Comparison of ENCODE assay signal across 8 mouse cellular contexts in the genomic region with DNA sequence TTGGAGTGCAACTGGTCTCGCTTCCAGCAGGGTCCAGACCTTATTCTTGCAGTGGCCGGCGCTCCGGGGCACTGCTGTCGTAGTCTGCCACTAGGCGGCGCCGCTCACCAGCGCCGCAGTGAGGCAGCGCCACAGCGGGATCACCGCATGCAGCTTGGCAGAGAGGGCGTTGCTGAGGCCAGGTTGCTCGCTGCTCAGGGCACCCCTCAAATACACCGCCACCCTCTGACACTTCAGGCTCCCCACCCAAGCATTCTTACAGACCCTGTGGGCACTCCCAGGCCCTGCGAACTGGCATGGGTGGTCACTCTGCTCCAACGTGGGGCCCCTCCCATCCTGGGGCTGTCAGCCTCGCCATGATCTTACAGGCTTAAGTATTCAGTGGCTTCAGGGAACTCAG. TPM values are rescaled to one million over a fixed set of nuclear protein-coding genes. Genes with fewer than 3 reads are reported as not detected.
DNase-seq lines count a peak whose midpoint lies in the region; ATAC-seq and TF ChIP-seq lines count a peak whose summit lies in the region.

No protein-coding gene starts in this region.

- peak overlapping the region; percentile 83 for H3K4me2 ChIP-seq in forebrain, embryonic 12.5 days
- peak overlapping the region; percentile 79 for H3K4me2 ChIP-seq in neural tube, embryonic 15.5 days

- H3K27me3 ChIP-seq in forebrain, embryonic 12.5 days, result peaks cover 16% of the 10 kb centered on the region; the same call in 1 of the 2 replicates
- peaks cover 3% of the 10 kb centered on the region; the same call in 1 of the 2 replicates for H3K27me3 ChIP-seq in neural tube, embryonic 15.5 days (replicated peaks)

- no peaks in the 10 kb centered on the region for H3K9me3 ChIP-seq in forebrain, embryonic 12.5 days
- no peaks in the 10 kb centered on the region for H3K9me3 ChIP-seq in neural tube, embryonic 15.5 days (replicated peaks)

- peak; percentile 84 for DNase-seq in ES-CJ7 (ENCODE audit: low read depth, low spot score)
- DNase-seq in cerebellum, adult 11 months, result peak; percentile 85
- DNase-seq in heart, postnatal 10 days, result peak; percentile 80 to 86
- peak; percentile 80 to 90 for DNase-seq in kidney, postnatal 36 days
- DNase-seq in lung, adult 2 months, result peak; percentile 78
- peak; percentile 79 for DNase-seq in testis, postnatal 14 days (ENCODE audit: low spot score)

- peak overlapping the region; percentile 59 for H3K9ac ChIP-seq in forebrain, embryonic 12.5 days
- peak overlapping the region; percentile 57 for H3K9ac ChIP-seq in neural tube, embryonic 15.5 days (replicated peaks)

- no peak overlapping the region for H3K27ac ChIP-seq in forebrain, embryonic 12.5 days
- 0 out of 2 replicates have a peak overlapping the region, but pooled peaks have one; percentile 35 for H3K27ac ChIP-seq in neural tube, embryonic 15.5 days (replicated peaks)

- WGBS in forebrain, embryonic 12.5 days, result under 1% methylated on average over 19 of the region's 19 CpGs
- WGBS in lung, adult 2 months, result 0% methylated on average over 19 of the region's 19 CpGs
- WGBS in neural tube, embryonic 15.5 days, result 0% methylated on average over 19 of the region's 19 CpGs

- H3K36me3 ChIP-seq in forebrain, embryonic 12.5 days (replicated peaks), result no peaks in the 10 kb centered on the region
- H3K36me3 ChIP-seq in neural tube, embryonic 15.5 days, result no peaks in the 10 kb centered on the region

- intact Hi-C loops in heart, postnatal 10 days (cut with DNase I), result loop anchor here (2.0 to 5.0 kb wide), 3 partner anchors 80 to 213 kb away; a partner anchor contains a TSS

- peak; percentile 70 for TF ChIP-seq CTCF in lung, adult 2 months (IDR thresholded peaks at IDR 0.05; ENCODE audit: insufficient read depth, low read length)

- H3K4me1 ChIP-seq in forebrain, embryonic 12.5 days, result peaks cover 7% of the 10 kb centered on the region; the same call in 1 of the 2 replicates
- H3K4me1 ChIP-seq in lung, adult 2 months (ENCODE audit: control insufficient read depth, insufficient read depth, low read length), result peaks cover 14% of the 10 kb centered on the region
- peaks cover 9% of the 10 kb centered on the region for H3K4me1 ChIP-seq in neural tube, embryonic 15.5 days

- H3K4me3 ChIP-seq in forebrain, embryonic 12.5 days (replicated peaks), result peak overlapping the region; percentile 46
- H3K4me3 ChIP-seq in lung, adult 2 months (replicated peaks; ENCODE audit: extremely low read depth, low read depth, low read length), result peak overlapping the region; percentile 54
- peak overlapping the region; percentile 46 for H3K4me3 ChIP-seq in neural tube, embryonic 15.5 days (replicated peaks)

- ATAC-seq in forebrain, embryonic 12.5 days (ENCODE audit: low FRiP score), result peak; percentile 92
- peak; percentile 92 for ATAC-seq in neural tube, embryonic 15.5 days (ENCODE audit: low FRiP score)

- no peak for TF ChIP-seq POLR2A in lung, adult 2 months (IDR thresholded peaks at IDR 0.05; ENCODE audit: borderline replicate concordance, extremely low read depth, low read depth, low read length)

RNA-seq across cellular contexts. Expression of a gene that starts 19.3 kb away (rescaled TPM):
- 35.8 and 41.8 TPM in 2 replicates for polyA plus RNA-seq in forebrain, embryonic 12.5 days (2016; fragmentation: Nextera tagmentation; extraction: Ambion mirVana)
- total RNA-seq in heart, postnatal 10 days (2021), result 1 to 10 TPM; 1.7 to 1.8 TPM
- 10.6 and 21.3 TPM in 2 replicates for polyA plus RNA-seq in lung, adult 2 months (2012; rRNA removed)
- polyA plus RNA-seq in neural tube, embryonic 15.5 days (2015; fragmentation: Nextera tagmentation; extraction: Ambion mirVana), result 105 and 117 TPM in 2 replicates
